Mouse (Mus musculus): ENCODE data around the gene Slc27a2.

Gene Slc27a2

DNA sequence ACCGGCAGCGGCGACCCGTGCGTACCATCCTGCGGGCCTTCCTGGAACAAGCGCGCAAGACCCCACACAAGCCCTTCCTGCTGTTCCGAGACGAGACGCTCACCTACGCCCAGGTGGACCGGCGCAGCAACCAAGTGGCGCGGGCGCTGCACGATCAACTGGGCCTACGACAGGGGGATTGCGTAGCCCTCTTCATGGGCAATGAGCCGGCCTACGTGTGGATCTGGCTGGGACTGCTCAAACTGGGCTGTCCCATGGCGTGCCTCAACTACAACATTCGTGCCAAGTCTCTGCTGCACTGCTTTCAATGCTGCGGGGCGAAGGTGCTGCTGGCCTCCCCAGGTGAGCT is 1.1 kb downstream of the Slc27a2 start:
- no peak for DNase-seq (ENCODE audit: low read depth, low spot score)

DNA sequence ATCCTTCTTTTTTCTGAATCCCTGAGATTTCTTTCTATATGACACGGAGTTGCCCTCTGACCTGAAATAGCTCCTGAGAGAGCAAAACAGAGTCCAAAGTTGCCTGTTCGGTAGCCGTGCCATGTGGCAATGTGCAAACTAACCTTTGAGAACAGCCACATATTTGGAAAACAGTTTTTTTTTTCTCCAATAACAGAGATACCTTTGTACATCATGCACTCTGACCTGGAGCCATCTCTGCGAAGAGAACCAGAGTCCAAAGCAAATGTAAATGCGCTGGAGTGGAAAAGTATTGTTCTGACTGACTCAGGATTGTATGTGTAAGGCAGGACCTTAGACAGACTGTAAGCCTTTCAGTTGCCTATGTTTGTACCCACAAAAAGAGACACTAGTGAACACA is 3.3 kb downstream of the Slc27a2 start:
- no peak for DNase-seq (ENCODE audit: low read depth, low spot score)

DNA sequence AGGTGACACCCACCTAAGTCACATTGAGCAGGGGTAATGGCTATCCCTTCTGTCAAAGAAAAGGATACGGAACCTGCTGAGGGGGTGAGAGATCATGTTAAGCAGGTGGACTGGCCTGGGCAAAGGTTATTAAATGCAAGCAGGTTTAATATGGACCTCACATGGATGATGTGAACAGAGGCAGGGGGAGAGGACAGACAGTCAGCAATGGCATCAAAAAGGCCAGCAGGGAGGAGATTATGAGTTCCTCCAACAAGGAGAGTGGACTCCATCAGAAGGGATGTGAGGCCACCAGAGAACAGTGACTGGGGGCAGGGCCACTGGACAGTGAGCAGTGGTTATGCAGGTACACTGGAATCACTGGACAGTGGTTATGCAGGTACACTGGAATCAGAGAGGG is 7.9 kb downstream of the Slc27a2 start:
- no peak for DNase-seq (ENCODE audit: low read depth, low spot score)

GRCm38 (mm10) chr2:126563411-126564105 is 11.4 kb downstream of the Slc27a2 start:
- DNase-seq (ENCODE audit: low read depth, low spot score) = no peak

DNA sequence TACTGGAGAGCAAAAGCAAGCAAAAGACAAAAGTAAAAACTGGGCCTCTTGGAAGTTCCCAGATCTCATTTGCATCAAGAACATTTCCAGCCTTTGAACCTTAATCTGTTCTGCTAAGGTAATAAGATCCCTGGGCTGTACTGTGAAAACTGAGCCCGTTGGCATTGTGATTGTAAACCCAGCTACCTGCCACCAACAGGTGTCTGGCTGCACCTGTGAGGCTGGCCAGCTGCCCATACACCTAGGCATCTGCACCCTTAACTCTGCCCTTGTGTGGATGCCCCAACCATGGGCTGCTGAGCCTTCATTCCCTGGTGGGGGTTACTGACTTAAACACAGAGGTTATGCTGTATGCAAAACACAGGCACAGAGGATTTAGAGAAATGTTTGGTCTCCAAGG is 20.0 kb downstream of the Slc27a2 start:
- DNase-seq (ENCODE audit: low read depth, low spot score) = no peak

GRCm38 (mm10) chr2:126572747-126573146 is 20.5 kb downstream of the Slc27a2 start:
- no peak for DNase-seq (ENCODE audit: low read depth, low spot score)

- DNase-seq (ENCODE audit: low read depth, low spot score) = no peak
Observed at GRCm38 (mm10) chr2:126575391-126576176, 23.4 kb downstream of the Slc27a2 start.

DNA sequence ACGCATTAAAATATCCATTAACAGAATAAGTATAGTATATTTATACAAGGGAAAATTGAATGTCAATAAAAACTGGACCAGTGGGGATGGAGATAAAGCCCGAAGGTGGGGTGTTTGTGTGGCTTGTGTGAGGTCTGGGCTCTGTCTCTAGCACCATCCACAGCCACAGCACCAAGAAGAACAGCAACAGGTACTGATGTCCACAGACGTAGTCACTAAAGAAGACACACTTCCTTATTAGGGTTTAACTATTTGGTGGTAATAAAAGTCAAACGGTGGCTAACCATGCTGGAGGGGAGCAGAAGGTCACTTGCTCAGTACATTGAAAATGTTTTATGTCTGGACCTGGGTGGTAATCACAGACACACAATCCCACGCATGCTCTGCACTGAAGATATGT is 25.2 kb downstream of the Slc27a2 start:
- no peak for DNase-seq (ENCODE audit: low read depth, low spot score)

GRCm38 (mm10) chr2:126579282-126579681 is 27.1 kb downstream of the Slc27a2 start:
- DNase-seq (ENCODE audit: low read depth, low spot score) = no peak

DNA sequence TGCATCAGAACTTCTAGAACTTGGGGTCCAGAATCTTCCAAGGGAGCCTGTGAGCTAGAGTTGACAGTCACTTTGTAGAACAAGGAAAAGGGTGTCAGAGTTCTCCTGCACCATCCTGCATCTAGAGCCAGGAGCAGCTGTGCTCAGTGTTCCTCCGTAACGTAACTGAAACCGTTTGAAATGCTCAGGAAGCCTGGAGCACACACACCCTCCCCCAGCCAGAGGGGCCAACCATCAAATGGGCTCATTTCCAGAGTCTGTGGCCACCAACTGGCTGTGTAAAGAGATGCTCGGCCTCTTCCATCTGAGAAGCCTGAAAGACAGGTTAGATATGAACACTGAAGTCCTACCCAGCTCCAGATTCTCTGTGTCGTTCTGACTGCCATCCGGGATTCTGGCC is 31.8 kb downstream of the Slc27a2 start:
- no peak for DNase-seq (ENCODE audit: low read depth, low spot score)

DNA sequence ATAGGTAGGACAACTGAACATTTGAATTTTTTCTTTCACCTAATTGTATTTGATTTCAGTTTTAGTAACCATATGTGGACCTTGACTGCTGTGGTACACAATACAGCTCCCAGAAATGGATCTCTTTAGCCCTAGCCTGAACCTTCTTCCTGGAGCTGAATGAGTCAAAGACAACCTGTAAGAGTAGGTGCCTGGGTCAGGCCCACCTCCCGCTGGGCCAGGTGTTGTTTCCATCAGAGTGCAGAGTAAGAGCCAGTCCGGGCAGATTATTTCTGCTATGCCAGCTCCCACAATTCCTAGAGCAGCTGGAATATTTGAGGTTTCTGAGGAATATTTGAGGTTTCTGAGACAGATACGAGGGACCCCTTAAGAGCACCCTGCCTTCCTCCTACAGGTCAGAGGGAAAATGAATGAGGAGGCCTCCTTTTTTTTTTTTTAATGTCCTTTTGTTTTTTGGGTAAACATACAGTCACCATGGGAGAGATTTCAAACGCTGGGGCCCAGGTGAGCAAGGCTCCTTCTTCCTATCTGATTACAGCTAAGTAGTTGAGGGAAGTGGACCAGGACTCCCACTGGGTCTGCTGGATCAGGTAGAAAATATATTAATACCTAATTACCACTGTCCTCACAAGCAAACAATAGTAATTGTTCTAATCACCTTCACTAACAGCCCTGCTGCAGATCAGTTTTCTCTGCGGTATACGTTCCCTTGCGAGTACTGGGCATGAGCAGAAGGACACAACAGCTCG is 32.6 kb downstream of the Slc27a2 start:
- DNase-seq (ENCODE audit: low read depth, low spot score) = no peak

- DNase-seq (ENCODE audit: low read depth, low spot score) = no peak
Observed at GRCm38 (mm10) chr2:126587468-126587867, 35.3 kb downstream of the Slc27a2 start.

DNA sequence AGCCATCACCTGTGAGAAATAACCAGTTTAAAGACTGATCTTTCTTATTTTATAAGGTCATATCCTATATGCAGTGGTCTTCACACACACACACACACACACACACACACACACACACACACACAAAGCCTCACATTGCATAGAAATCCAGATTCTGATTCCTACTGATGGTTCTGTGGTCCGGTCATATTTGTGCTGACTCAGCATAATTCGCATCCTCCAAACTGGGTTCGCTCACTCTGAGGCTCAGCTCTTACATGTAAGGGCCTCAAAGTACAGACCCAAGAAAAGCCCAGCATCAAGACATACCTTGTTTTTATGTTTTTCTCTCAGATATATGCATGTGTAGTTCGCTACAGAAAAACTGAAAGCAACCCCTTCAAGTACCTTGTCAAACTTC is 39.1 kb downstream of the Slc27a2 start:
- DNase-seq (ENCODE audit: low read depth, low spot score) = no peak

DNA sequence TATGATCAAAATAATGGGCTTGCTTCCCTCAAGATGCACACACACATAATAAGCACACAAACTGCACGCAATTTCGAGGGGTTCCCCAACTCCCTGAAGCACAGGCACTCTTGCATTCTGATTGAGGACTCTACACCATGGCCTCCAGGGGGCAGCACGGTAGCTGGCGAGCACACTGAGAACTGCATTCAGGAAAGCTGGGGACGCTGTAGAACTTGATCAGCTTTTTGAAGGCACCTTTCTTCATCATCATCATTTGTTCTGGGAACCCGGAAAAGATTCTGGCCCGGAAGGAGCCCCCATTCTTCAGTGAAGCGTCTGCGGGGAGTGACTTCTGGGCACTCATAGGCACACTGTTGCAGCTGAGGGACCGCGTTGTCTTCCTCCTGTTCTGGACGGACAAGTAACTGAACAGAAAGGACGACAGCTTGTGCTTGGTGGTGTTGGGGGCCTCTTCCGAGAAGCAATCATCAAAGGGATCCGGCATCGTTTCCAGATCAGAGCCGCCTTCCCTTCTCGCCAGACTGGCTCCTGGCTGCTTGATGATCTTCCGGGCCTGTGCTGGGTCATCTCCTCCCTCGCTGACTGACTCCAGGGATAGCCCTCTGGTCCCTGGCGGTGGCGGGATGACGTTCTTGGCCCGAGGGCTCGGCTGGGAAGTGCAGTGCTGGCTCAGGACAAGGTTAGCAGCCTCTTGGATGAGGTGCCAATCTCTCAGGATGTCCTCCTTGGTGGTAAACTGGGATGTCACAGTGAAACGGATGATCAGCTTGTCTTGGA is 41.8 kb downstream of the Slc27a2 start:
- peak; percentile 78 for DNase-seq (ENCODE audit: low read depth, low spot score)

DNA sequence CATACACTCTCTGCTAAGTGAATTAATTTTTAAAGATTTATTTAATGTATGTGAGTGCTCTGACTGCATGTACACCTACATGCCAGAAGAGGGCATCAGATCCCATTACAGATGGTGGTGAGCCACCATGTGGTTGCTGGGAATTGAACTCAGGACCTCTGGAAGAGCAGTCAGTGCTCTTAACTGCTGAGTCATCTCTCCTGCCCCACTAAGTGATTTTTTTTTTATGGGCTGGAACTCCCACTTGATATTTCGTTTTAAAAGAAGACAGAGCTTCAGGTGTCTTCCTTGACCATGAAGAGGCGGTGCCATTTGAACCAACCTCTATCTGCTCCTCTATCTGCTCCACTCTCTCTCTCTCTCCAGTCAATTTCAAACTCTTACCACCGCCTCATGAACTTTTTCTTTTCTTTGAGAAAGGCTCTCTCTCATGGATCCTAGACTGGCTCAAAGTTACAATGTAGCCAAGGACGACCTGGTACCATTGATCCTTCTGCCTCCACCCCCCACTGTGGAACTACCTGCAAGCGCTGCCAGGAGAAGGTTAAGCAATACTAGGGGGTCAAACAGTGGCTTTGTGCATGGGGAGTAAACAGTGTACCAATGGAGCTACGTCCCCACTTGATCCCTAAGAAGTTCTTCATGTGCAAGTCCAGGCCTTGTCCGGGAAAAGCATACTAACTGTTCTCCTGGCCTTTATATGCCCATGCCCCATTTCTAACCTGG is 44.3 kb downstream of the Slc27a2 start:
- no peak for DNase-seq (ENCODE audit: low read depth, low spot score)

GRCm38 (mm10) chr2:126597279-126598241 is 45.4 kb downstream of the Slc27a2 start:
- no peak for DNase-seq (ENCODE audit: low read depth, low spot score)

DNA sequence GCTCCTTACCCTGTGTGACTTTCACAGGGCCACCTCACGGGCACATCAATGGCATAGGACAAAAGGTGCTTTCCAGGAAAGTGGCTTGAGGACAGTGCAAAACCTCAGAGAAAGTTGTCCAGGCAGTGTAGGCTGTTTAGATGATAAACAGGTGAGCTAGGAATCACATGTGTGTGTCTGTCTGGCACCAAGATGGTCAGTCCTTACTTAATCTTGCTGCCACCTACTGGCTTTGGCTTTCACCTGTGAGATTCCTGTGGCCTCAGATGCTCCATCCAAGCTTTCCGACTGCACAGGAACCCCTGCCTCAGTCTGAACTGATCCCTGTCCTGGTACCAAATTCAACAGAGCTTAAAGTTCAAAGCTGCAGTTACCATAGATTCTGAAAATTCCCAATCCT is 46.2 kb downstream of the Slc27a2 start:
- DNase-seq (ENCODE audit: low read depth, low spot score) = no peak

GRCm38 (mm10) chr2:126599005-126599404 is 46.8 kb downstream of the Slc27a2 start:
- peak; percentile 31 for DNase-seq (ENCODE audit: low read depth, low spot score)

- no peak for DNase-seq (ENCODE audit: low read depth, low spot score)
Observed at GRCm38 (mm10) chr2:126600533-126600932, 48.3 kb downstream of the Slc27a2 start.

All from ZHBTc4 (cell line).